Mouse (Mus musculus) ES-E14 (cell line): ENCODE measurements around the gene Tmem151a.

Experiments
- CHD2 ChIP-seq: IDR thresholded peaks from 2 replicates; pipeline ENCODE4 v1.6.1; 2014; ENCODE audit warnings: mild to moderate bottlenecking, low read depth, low read length, inconsistent platforms
- HCFC1 ChIP-seq: IDR thresholded peaks from 2 replicates; pipeline ENCODE4 v1.6.1; 2012; ENCODE audit warnings: low read length, inconsistent platforms, borderline replicate concordance; ENCODE audit not compliant: insufficient read depth
- MAFK ChIP-seq: IDR thresholded peaks from 2 replicates; pipeline ENCODE4 v1.6.1; 2014; ENCODE audit warnings: mild to moderate bottlenecking, low read depth, low read length, inconsistent platforms; ENCODE audit not compliant: insufficient read depth
- ZC3H11A ChIP-seq: IDR thresholded peaks from 2 replicates; pipeline ENCODE4 v1.6.1; 2012; ENCODE audit warnings: low read depth, mild to moderate bottlenecking, inconsistent platforms, low read length, borderline replicate concordance
- ZNF384 ChIP-seq: IDR thresholded peaks from 2 replicates; pipeline ENCODE4 v1.6.1; 2012; ENCODE audit warnings: low read depth, low read length, inconsistent platforms

- TF ChIP-seq MAFK: no peak
- TF ChIP-seq ZC3H11A: no peak
- TF ChIP-seq ZNF384: no peak
- TF ChIP-seq CHD2: no peak
- no peak for TF ChIP-seq HCFC1
Measured at GRCm38 (mm10) chr19:5067040-5067799, 18.1 kb downstream of the Tmem151a start.
